Mouse (Mus musculus) bone marrow macrophage, adult 2 months (primary cell): ENCODE data around the gene Rsrc2.

Experiments
- CTCF ChIP-seq: IDR thresholded peaks from 2 replicates; pipeline ENCODE4 v1.5.1; 2012; ENCODE audit warnings: low read depth, mild to moderate bottlenecking, low read length, moderate library complexity
- POLR2A ChIP-seq: IDR thresholded peaks from 2 replicates; pipeline ENCODE4 v1.6.1; 2012; ENCODE audit warnings: mild to moderate bottlenecking, low read depth, low read length, borderline replicate concordance

- TF ChIP-seq CTCF: no peak
- TF ChIP-seq POLR2A: no peak
Measured at GRCm38 (mm10) chr5:123793081-123793480, 43.9 kb upstream of the Rsrc2 start.
